Mouse (Mus musculus) heart, embryonic 10.5 days (tissue): Measurements from ENCODE around the gene Olfr502. TPM values are rescaled to one million over a fixed set of nuclear protein-coding genes. Genes with fewer than 3 reads are reported as not detected.
"Not testable (repeated sequence)": the region's sequence is repeated elsewhere in the genome, so short reads cannot be mapped to it uniquely, and the experiment has no call there.

Experiments used
- DNase-seq: peaks from one replicate; pipeline ENCODE4 v3.0.0-alpha.2; 2017; ENCODE audit warnings: low spot score
- H3K27ac ChIP-seq: fragments of 300-500 bp; sonication (generic); 2 replicates; pipeline ENCODE4 v1.5.1; 2016; ENCODE audit warnings: mild to moderate bottlenecking
- H3K27me3 ChIP-seq: fragments of 300-500 bp; sonication (generic); 2 replicates; pipeline ENCODE4 v1.6.1; 2016; ENCODE audit warnings: mild to moderate bottlenecking; ENCODE audit not compliant: poor library complexity, insufficient read depth, severe bottlenecking
- H3K36me3 ChIP-seq: fragments of 300-500 bp; sonication (generic); 2 replicates; pipeline ENCODE4 v1.6.1; 2016; ENCODE audit warnings: mild to moderate bottlenecking, moderate library complexity
- H3K4me1 ChIP-seq: fragments of 300-500 bp; sonication (generic); 2 replicates; pipeline ENCODE4 v1.6.1; 2016; ENCODE audit warnings: mild to moderate bottlenecking
- H3K4me3 ChIP-seq: fragments of 300-500 bp; sonication (generic); 2 replicates; pipeline ENCODE4 v1.5.1; 2016; ENCODE audit warnings: mild to moderate bottlenecking, moderate library complexity
- H3K9me3 ChIP-seq: fragments of 300-500 bp; sonication (generic); 2 replicates; pipeline ENCODE4 v1.6.1; 2016; ENCODE audit warnings: mild to moderate bottlenecking, moderate library complexity
- WGBS: fragments of 180-500 bp; shearing (Covaris S2); methylation state at CpG from one replicate; pipeline ENCODE4 v1.1.7; 2016; 5-methylcytosine and 5-hydroxymethylcytosine counted together
- polyA plus RNA-seq: library from polyadenylated mRNA; unstranded; fragments of >200 nt; fragmentation: Nextera tagmentation; extraction: Ambion mirVana; gene quantifications from 2 replicates; pipeline ENCODE4 v1.2.1, GENCODE M21; 2016

Olfr502 gene
- not detected in 2 replicates for polyA plus RNA-seq

- no peaks in the 10 kb centered on the region for H3K4me1 ChIP-seq
- H3K4me3 ChIP-seq: no peak within 1 kb of the TSS
- 63% methylated on average over 1 of the region's 1 CpGs for WGBS
- no peaks in the 10 kb centered on the region for H3K36me3 ChIP-seq
- no peak for DNase-seq
- H3K27ac ChIP-seq: no peak within 1 kb of the TSS
- no peaks in the 10 kb centered on the region for H3K27me3 ChIP-seq
- H3K9me3 ChIP-seq: peaks cover 6% of the 10 kb centered on the region
Observed at GRCm38 (mm10) chr7:108524965-108525364, at the start of gene Olfr502. Gene Olfr502, minus strand, starts transcription at chr7:108525065.

- H3K9me3 ChIP-seq: 0 out of 2 replicates have a peak, but pooled peaks cover 3% of the 10 kb centered on the region
- H3K4me1 ChIP-seq: no peaks in the 10 kb centered on the region
- H3K27ac ChIP-seq: no peak within 1 kb of the TSS
- DNase-seq: no peak
- H3K36me3 ChIP-seq: no peaks in the 10 kb centered on the region
- no peaks in the 10 kb centered on the region for H3K27me3 ChIP-seq
- 57% methylated on average over 1 of the region's 1 CpGs for WGBS
- H3K4me3 ChIP-seq: no peak within 1 kb of the TSS
Observed at GRCm38 (mm10) chr7:108565693-108566092, 40.8 kb upstream of the Olfr502 start, which contains the start of gene Olfr504. Gene Olfr504, minus strand, starts transcription at chr7:108565793.

- WGBS: 61% methylated on average over 1 of the region's 1 CpGs
Observed at GRCm38 (mm10) chr7:108544227-108544626, 19.4 kb upstream of the Olfr502 start, which contains the start of gene Olfr503. Gene Olfr503, plus strand, starts transcription at chr7:108544527.

GRCm38 (mm10) chr7:108542416-108542815, 17.6 kb upstream of the Olfr502 start:
- no peak overlapping the region for H3K4me3 ChIP-seq
- WGBS: 78% methylated on average over 13 of the region's 13 CpGs
- H3K4me1 ChIP-seq: no peaks in the 10 kb centered on the region
- H3K9me3 ChIP-seq: peaks cover 5% of the 10 kb centered on the region; the same call in 1 of the 2 replicates
- no peaks in the 10 kb centered on the region for H3K36me3 ChIP-seq
- no peaks in the 10 kb centered on the region for H3K27me3 ChIP-seq
- no peak overlapping the region for H3K27ac ChIP-seq
- no peak for DNase-seq

More at GRCm38 (mm10) chr7:108544227-108544626, 19.4 kb upstream of the Olfr502 start, which contains the start of gene Olfr503:
- DNase-seq, H3K27me3 ChIP-seq, H3K27ac ChIP-seq, H3K4me1 ChIP-seq, H3K36me3 ChIP-seq, H3K9me3 ChIP-seq, H3K4me3 ChIP-seq: not testable (repeated sequence)

Other genes starting within 250 kb of the Olfr502 start
- not detected in 2 replicates for gene Olfr490, start 236.1 kb downstream of the Olfr502 start, polyA plus RNA-seq
- gene Olfr491, start 211.6 kb downstream of the Olfr502 start, polyA plus RNA-seq: not detected in 2 replicates
- gene Olfr492, start 201.4 kb downstream of the Olfr502 start, polyA plus RNA-seq: not detected in 2 replicates
- not detected in 2 replicates for gene Olfr493, start 178.1 kb downstream of the Olfr502 start, polyA plus RNA-seq
- gene Olfr494, start 159.7 kb downstream of the Olfr502 start, polyA plus RNA-seq: not detected in 2 replicates
- gene Olfr495, start 131.9 kb downstream of the Olfr502 start, polyA plus RNA-seq: not detected in 2 replicates
- not detected in 2 replicates for gene Olfr497, start 104.6 kb downstream of the Olfr502 start, polyA plus RNA-seq
- gene Olfr498, start 59.7 kb downstream of the Olfr502 start, polyA plus RNA-seq: not detected in 2 replicates
- gene Olfr503, start 19.5 kb upstream of the Olfr502 start, polyA plus RNA-seq: not detected in 2 replicates
- not detected in 2 replicates for gene Olfr504, start 40.7 kb upstream of the Olfr502 start, polyA plus RNA-seq
- not detected in 2 replicates for gene Olfr506, start 85.7 kb upstream of the Olfr502 start, polyA plus RNA-seq
- gene Olfr507, start 96.7 kb upstream of the Olfr502 start, polyA plus RNA-seq: not detected in 2 replicates
- not detected in 2 replicates for gene Olfr508, start 104.9 kb upstream of the Olfr502 start, polyA plus RNA-seq
- gene Olfr509, start 126.8 kb upstream of the Olfr502 start, polyA plus RNA-seq: not detected in 2 replicates
- gene Olfr510, start 141.4 kb upstream of the Olfr502 start, polyA plus RNA-seq: not detected in 2 replicates
- not detected in 2 replicates for gene Olfr512, start 188.3 kb upstream of the Olfr502 start, polyA plus RNA-seq
- not detected in 2 replicates for gene Olfr513, start 225.9 kb upstream of the Olfr502 start, polyA plus RNA-seq